Mouse (Mus musculus): ENCODE data around the gene Ago4.

Ago4 gene

DNA sequence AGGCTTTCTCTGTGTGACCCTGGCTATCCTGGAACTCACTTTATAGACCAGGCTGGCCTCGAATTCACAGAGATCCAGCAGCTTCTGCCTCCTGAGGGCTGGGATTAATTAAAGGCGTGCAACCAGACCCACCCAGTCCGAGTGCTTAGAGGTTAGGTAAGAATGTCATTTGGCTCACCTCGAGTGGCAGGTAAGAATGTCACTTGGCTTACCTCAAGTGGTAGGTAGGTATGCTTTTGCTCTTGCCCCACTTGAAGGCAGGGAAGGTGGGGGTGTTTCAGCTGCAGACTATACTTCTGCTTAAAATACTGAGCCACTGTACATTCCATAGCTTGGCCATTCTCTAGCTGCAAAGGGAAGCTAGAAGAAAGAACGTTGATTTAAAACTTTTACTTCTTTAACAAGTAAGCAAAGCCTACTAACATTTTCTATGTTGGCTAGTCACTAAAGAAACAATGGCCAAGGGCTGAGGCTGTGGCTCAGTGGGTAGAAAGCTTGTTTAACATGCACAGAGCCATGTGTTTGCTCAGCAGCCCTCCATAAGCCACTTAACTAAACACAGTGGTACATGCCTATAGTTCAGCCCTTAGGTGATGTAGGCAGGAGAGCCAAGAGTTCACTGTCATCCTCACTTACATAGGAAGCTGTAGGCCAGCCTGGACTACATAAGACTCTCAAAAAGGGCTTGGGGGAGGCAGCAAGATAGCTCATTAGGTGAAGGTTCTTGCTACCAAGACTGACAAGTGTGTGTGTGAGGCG, 20.8 kb downstream of the Ago4 start:
- DNase-seq, result peak; percentile 63

DNA sequence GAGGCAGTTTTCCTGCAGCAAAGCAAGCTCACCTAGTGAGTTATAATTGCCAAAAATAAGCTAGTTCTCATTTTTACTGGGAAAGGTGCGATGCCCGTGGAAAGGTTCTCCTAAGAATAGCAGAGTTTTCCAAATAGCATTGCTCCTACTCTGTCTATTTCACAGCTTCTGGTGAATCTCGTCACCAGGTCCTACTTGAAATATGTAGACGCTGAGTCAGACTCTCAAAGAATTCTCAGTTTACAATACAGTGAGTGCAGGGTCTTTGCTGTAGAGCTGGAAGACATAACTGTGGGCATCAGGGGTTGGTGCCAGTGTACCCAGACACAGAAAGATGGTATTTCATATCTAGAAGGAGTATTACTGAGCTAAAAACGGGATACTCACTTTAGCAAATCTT, 22.3 kb downstream of the Ago4 start:
- DNase-seq, result peak; percentile 55

DNA sequence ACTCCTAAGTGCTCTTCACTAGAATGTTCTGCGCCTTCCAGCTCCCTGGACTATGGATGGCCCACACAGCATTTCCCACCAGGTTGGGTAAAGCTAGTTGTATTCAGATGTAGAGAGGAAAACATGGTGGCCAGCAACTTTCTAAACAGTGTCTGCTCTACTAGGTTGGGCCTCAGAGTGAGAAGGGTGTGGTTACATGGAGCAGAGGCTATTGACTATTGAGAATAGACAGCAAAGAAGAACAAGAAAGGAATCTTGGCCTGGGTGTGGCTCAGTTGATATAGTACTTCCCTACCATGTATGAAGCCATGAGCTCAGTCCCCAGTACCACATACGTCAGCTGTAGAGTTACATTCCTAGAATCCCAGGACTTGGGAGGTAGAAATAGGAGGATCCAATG, 24.2 kb downstream of the Ago4 start:
- DNase-seq, result peak; percentile 33

DNA sequence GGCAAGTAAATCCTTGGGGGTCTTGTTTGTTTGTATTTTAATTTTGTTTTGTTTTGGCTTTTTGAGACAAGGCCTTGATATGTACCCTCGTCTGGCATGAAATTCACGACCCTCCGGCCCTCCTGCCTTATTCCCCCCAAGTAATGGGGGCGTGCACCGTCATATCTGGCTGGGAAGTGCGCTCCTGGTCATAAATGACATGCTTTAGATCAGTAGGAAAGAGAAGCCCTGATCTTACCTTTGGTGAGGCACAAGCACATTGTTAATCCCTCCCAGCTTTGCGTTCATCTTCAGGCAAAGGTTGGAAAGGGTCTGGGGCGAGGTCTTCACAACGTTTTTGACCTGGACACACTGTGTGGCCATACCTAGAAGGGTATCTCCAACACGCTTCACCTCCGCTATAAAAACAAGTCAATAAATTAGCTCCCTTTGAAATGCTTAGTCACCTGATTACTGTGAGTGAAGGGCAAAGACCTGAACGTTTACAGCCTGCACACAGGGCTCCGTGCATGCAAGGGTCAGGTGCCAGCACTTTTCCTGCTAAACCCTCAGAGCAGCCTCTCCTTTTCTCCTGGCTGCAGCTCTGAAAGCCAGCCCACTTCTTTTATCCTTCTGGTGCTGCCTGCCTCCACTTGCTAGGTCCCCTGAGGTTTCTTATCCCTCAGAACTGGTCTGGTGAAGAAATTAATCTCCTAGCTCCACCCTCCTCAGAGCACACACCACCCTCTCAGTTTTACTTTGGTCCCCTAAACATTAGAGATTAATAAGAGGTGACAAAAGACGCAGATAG, 25.0 kb downstream of the Ago4 start:
- peak; percentile 66 for DNase-seq

DNA sequence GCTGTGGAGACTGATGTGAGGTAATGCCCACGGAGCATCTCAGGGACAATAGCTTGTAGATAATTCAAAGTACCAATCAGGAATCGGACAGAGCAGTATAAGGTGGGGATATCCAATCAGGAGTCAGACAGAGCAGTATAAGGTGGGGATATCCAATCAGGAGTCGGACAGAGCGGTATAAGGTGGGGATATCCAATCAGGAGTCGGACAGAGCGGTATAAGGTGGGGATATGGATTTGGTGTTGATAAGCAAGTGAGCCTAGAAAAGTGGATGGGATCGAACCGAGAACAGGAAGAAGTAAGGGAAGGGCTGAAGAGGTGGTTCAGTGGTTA, 30.3 kb downstream of the Ago4 start:
- no peak for DNase-seq

DNA sequence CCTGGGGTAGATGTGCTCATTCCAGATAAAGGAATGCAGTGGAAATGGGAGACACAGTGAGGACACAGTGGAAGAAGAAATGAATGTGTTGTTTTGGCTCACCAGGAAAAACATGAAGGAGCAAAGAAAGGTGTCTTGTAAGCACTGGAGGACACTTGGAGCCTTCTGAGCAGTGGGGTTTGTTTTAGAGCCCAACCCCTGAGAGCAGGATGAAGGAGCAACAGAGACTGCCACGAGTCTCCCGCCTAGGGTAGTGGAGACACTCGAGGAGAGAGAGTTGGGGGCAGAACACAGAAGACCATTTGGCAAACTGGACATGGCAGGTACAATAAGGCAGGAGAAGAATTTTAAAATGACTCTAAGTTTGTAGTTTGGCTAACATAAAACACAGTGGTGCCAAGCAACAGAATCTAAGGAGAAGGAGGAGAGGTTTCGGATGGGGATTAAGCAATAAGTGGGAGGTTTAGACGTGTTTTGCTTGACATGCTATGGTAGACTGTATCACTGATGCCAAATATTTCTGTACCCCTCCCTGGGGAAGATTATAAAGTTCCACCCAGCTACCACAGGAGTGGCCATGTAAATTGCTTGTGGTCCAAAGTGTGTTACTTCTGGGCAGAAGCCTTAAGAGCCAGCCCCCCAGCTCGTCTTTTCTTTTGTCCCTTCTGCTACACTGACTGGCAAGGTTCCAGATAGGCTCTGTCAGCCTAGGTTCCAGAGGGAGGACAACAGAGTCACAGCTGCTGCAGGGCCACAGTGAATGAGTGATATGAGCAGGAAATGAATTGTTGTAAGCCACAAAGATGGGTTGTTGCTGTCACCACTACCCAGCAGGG, 30.9 kb downstream of the Ago4 start:
- DNase-seq, result peak; percentile 83

DNA sequence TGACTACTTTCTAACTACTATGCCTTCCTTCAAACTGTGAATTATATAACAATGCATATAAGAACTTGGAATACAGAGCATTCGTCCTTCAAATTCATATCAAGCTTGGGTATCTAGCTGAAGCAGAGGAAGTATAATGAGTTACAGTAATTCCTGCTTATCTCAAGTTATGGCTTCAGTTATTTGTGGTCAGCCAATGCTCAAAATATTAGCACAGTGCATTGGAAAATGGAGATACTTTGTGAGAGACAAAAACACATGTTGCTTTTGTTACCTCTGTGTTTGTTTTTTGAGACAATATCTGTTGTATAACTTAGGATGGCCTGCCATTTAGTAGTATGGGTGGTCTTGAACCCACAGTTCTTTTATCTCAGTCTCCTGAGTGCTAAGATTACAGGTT, 34.7 kb downstream of the Ago4 start:
- no peak for DNase-seq

DNA sequence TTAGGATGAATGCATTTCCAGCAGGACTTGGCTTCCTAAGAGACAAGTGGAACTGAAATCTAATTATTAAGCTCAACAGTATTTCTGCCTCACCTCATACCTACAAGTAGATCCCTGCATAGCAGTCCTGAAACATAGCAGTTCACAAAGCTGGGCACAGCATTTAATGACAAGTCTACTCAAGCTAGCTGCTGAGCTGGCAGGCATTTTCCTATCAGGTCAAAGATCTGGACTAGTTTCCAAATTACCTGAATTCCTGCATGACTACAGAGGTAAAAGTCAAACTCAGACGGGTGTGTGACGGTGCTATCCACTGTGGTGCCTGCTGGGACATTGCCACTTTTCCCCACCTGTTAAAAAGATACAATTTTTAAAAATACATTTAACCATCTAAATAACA, 36.3 kb downstream of the Ago4 start:
- peak; percentile 17 for DNase-seq

DNA sequence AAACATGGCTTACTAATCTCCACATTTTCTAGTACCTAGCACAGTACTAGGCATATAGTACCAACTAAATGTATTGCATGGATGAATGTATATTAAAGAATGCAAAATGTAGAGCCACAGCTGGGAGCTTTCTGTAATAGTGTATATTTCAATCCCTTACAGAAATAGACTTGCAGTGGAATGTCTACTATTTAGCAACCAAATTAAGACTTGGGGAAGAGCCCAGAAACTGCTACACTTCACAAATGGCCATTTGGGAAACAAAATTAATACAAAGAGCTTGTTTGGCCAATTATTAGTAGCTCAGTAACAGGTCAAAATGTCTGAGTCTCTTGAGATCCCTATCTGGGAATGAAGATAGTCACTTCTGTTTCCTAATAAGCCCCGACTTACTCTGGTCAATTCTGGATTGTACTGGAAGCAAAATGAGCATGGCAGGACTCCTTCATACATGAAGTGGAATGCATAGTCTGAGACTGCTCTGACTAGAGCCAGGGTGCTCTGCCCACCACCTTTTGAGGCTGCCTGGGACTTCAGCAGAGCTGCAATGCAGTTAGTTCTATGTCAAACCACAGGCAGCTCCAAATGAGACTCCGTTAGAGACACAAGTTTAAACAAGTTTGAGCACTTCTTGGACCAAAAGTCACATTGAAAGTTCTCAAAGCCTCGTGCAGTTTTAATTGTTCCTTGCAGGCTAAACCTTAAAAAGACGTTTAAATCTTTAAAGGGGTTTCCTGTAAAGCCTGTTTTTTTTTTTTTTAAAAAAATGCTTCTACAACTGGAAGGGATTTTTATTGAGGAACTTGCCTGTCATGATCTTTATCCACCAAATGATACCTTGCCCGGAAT, 37.1 kb downstream of the Ago4 start:
- DNase-seq, result peak; percentile 36

DNA sequence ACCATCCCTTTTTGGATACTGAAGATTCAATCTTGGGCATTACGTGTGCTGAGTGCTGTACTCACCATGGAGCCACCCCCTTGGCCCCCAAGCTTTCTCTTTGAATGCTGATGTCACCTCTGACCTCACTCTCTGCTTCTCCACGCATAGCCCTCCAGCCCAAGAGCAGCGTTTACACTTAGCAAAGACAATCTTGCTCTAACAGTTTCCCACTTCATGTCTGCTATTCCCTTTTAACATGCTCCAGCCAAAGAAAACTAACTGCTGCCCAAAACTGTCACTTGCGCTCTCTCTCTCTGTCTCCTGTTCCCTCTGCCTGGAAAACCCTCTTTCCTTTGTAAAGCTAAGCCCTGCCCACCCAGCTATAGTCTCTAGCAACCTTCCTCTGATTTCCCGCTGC, 37.8 kb downstream of the Ago4 start:
- DNase-seq, result peak; percentile 71

DNA sequence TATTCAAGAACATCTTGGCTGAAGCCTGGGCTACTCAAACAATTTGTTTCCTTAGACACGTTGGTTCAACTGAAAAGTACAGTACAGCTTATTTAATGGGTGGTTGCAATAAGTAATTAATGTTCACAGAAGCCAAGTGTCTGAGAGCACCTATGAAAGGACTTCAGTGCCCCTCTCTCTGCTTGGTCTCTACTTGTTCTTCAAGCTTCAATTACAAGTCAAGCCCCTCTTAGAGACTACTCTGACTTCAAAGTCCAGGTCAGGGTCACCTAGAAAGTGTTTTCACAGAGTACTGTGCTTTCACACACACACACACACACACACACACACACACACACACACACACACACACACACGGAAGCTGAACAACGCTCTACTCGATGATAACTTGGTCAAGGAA, 39.9 kb downstream of the Ago4 start:
- peak; percentile 13 for DNase-seq

DNA sequence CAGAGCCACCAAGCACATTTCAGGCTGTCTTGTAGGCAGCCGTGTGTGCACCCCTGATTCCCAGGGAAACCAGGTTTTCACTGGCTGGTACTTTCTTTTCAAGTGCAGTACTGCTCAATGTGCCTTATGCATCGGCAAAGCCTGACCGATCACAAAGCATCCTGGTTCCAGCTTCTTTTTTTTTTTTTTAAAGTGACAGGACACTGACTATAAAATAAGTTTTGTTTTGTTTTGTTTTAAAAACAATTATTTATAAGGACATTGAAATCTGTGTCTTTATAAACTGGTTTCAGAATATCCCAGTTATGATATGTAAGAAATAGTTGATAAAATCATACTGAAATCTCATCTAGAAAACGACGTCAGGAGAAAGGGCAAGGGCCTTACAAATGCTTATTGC, 41.3 kb downstream of the Ago4 start:
- peak; percentile 10 for DNase-seq

DNA sequence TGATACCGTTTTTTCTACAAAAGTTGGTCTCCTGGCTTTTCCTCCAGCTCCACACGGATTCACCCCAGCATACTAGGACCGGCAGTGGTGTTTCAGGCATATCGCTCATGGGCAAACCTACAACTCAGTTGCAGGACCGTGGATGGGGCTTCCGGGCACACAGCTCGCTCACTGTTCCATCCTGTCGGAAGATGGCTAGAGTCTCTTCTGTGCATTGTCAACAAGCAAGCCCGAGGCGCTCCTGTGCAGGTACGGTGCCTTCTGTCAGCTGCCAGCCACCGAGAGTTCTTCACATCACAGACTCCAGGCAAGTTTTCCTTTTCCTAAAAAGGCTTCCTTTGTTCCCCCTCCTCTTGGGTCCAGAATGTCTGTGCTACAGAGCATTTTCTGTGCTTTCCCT, 42.5 kb downstream of the Ago4 start:
- peak; percentile 59 for DNase-seq

DNA sequence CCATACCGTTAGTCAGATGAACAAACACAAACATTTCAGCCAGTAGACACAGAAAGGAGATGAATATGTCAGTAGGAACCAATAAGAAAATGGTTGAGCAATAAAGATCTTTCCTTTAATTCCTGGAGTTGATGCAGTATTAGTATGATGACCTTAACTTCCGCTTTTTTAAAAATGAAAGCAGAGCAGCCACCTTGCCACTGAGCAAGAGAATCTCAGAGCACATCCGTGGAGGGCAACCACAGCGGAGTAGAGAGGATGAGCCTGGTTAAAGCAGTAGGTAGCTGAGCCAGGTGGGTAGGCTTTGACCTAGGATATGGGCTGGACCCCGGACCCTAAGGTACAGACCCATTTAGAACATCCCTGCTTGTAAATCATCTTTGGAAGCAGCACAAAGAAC, 43.5 kb downstream of the Ago4 start:
- DNase-seq, result no peak

DNA sequence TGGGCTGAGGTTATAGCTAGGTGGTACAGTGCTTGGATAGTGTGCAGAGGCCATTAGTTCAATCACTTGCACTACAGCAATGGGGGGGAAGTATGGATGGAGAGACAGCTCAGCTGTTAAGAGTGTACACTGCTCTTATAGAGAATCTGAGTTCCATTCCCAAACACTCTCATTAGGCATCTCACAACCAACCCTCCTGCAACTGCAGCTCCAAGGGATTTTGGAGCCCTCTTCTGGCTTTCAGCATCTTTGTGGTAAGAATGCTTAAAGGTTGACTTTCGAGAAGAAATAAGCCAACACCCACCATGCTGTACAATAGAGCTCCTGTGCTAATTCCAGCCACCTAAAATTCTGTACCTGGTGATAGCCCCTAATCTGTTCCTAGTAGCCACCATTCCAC, 47.1 kb downstream of the Ago4 start:
- peak; percentile 41 for DNase-seq

DNA sequence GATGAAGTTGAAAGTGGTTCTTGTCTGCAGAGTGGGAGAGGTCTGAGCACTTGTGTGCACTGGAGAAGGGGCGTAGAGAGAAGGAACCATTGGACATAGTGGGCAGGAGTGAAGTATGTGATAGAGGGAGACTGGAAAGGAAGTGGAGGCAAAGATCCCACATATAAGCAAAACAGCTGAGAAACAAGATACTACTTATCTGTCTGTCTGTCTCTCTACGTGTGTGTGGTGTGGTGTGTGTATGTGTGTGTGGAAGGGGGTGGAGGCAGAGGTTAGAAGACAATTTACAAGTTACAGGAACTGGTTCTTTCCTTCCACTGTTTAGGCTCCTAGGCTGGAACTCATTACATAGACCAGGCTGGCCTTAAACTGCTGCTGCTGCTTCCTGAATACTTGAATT, 48.2 kb downstream of the Ago4 start:
- DNase-seq, result peak; percentile 31

DNA sequence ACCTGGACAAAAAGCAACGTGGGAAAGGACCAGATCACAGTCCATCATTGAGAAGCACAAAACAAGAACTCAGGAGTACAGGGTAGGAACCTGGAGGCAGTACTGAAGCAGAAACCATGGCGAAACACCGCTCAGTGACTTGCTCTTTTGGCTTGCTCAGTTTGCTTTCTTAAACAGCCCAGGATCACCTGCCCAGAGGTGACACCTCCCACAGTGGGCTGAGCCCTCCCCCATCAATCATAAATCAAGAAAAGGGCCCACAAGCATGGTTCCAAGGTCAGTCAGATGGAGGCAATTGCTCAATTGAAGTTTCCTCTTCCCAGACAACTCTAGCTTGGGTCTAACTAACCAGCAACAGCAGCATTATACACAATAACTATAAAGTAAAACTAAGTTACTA, 49.4 kb downstream of the Ago4 start:
- peak; percentile 61 for DNase-seq

DNA sequence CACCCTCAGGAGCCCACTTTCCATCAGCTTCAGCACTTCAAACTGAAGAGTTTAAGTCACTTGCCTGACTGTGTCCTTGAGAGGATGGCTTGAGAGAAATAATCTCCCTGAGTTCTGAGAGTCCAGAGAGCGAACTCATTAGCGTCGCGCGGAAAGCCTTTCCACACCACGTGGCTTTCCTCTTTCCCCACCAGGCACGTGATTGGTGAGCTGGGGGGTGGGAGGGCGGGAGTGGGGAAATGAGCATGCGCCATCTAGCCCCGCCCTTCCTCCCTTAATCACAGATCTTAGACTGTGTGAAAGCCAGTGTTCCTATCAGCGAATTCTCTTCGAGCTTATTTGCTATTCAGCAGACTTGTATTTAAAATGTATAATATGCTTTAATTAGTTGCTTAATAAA, 50.3 kb downstream of the Ago4 start:
- DNase-seq, result peak; percentile 59

DNA sequence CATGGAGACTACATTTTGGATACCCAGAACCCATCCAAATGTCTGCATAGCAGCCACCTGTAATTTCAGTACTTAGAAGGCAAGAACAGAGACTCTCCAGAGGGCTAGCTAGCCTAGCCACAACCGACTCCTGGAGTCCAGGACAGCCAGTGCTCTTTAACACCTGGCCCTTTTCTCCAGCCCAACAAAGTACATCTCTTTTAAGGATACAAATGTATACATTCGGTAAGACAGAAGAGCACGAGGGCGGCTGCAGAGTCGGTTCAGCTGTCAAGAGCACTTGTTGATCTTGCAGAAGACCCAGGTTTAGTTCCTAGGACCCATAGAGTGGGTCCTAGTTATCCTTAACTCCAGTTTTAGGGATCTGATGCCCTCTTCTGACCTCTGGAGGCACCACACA, 51.8 kb downstream of the Ago4 start:
- DNase-seq, result peak; percentile 79

DNA sequence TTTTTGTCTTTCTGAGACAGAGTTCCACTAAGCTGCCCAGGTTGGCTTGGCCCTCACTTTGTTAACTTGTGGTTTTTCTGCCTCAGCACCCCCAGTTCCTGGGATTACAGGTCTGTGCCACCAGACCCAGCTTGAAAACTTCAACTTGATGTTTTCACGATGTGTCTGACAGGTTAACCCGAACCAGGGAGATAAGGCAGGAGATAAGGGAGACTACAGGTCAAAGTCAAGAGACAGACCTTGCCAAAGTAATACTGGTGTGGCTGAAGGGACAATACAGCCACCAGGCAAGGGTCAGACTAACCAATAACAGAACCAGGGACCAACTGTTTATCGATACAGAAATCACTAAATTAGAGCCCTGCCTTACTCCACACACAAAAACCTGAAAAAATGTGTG, 53.0 kb downstream of the Ago4 start:
- no peak for DNase-seq

DNA sequence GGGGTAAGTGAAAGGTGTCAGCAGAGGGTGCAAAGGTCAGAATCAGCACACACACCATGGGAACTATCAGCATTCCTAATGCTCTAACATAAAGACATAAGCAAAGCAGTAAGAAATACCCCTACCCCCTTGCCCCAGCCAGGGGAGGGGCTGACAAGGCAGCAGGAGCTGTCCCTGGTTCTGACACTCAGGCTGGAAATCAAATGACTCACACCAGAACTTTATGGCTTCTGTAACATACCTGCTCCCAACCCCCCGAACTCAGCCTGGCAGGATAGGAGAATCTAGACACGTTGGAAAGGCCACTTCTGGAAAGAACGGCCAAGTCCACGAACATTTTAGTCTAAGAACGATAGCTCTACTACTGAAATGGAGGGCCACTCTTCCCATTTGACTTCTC, 60.2 kb downstream of the Ago4 start:
- DNase-seq, result no peak

DNA sequence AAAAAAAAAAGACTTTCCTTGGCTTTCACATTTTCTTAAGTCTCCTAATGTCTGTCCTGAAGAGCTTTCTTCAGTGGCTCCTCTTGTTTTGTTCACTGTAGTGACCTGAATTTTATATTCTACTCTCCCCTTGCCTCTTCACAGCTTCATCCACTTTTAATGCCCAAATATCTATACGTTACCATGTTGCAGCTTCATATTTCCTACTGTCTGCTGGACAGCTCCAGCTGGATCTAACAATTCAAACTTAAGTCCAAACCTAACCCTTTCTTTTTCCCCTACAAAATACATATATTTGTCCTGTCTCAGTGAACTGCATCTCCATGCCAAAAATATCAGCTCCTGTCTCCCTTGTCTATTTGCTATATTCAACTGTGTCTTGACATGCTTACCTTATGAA, 63.9 kb downstream of the Ago4 start:
- no peak for DNase-seq

DNA sequence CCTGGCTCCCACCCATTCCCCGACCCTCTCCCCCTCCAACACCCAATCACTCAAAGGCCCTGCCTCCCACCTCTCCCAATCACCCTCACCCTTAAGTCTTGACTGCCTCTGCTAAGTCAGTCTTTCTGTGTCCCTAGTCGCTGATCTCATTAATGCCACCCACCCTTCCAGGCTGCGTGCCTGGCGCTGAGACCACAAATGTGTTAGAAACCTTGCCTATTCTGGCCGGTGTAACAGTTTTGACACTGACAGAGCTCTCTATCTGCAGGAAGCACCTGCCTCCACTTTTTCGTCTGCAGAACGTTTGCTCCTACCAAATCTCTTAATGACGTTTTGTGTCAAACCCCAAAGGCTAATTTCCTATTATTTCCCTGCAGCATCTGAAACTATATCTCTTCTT, 64.3 kb downstream of the Ago4 start:
- DNase-seq, result no peak
